8 mouse cellular contexts compared by ENCODE assay signal in genomic region chr10:128495270-128495669, GRCm38 (mm10). TPM values are rescaled to one million over a fixed set of nuclear protein-coding genes. Genes with fewer than 3 reads are reported as not detected.
DNase-seq lines count a peak whose midpoint lies in the region; ATAC-seq and TF ChIP-seq lines count a peak whose summit lies in the region.

No protein-coding gene starts in this region.

- peaks cover 20% of the 10 kb centered on the region for H3K36me3 ChIP-seq in heart, embryonic 14.5 days (ENCODE audit: control insufficient read depth, insufficient read depth, low read length)
- H3K36me3 ChIP-seq in CH12.LX (replicated peaks in 1 of 2; ENCODE audit: control insufficient read depth in 1 of 2, insufficient read depth in 1 of 2, low read length in 1 of 2) = peaks cover 21 to 25% of the 10 kb centered on the region in 2 experiments
- H3K36me3 ChIP-seq in forebrain, embryonic 13.5 days (ENCODE audit: poor library complexity, severe bottlenecking) = peaks cover 18% of the 10 kb centered on the region
- peaks cover 14% of the 10 kb centered on the region; the same call in 1 of the 2 replicates for H3K36me3 ChIP-seq in macrophage (ENCODE audit: inconsistent target)

- no peak for TF ChIP-seq POLR2A in CH12.LX (IDR thresholded peaks at IDR 0.05; ENCODE audit: low read depth, low read length)

- H3K4me1 ChIP-seq in heart, embryonic 14.5 days (ENCODE audit: control insufficient read depth in 2 of 2, insufficient read depth in 2 of 2, low read length in 2 of 2) = peaks cover 34 to 59% of the 10 kb centered on the region in 2 experiments
- peaks cover 12 to 43% of the 10 kb centered on the region in 2 experiments; a peak in 3 of 4 replicates for H3K4me1 ChIP-seq in CH12.LX (ENCODE audit: control insufficient read depth in 1 of 2, insufficient read depth in 2 of 2)
- peaks cover 41% of the 10 kb centered on the region for H3K4me1 ChIP-seq in forebrain, embryonic 13.5 days

- no peaks in the 10 kb centered on the region for H3K27me3 ChIP-seq in heart, embryonic 14.5 days (ENCODE audit: control insufficient read depth, insufficient read depth, low read length)
- H3K27me3 ChIP-seq in CH12.LX (replicated peaks) = no peaks in the 10 kb centered on the region
- H3K27me3 ChIP-seq in forebrain, embryonic 13.5 days = peaks cover 3% of the 10 kb centered on the region; the same call in 1 of the 2 replicates

- peak overlapping the region; percentile 71 to 84; a peak in 3 of 4 replicates for H3K4me3 ChIP-seq in heart, embryonic 14.5 days (ENCODE audit: control insufficient read depth in 1 of 2, insufficient read depth in 1 of 2, low read depth in 1 of 2, low read length in 2 of 2)
- peak overlapping the region; percentile 73 to 93 (median 76) for H3K4me3 ChIP-seq in CH12.LX (replicated peaks in 1 of 3; ENCODE audit: low read depth in 2 of 3, low read length in 2 of 3, poor library complexity in 1 of 3)
- H3K4me3 ChIP-seq in forebrain, embryonic 13.5 days = peak overlapping the region; percentile 73; the same call in 1 of the 2 replicates
- peak overlapping the region; percentile 97 for H3K4me3 ChIP-seq in macrophage (ENCODE audit: inconsistent target)

- peak overlapping the region; percentile 97 for H3K9ac ChIP-seq in heart, embryonic 14.5 days (ENCODE audit: low read length)
- peak overlapping the region; percentile 90 for H3K9ac ChIP-seq in CH12.LX (ENCODE audit: insufficient read depth, low read depth)
- no peak overlapping the region for H3K9ac ChIP-seq in forebrain, embryonic 13.5 days

- 67% methylated on average over 2 of the region's 2 CpGs for WGBS in heart, embryonic 14.5 days
- WGBS in forebrain, embryonic 13.5 days = 76% methylated on average over 2 of the region's 2 CpGs
- WGBS in macrophage (ENCODE audit: missing documents) = 38% methylated on average over 2 of the region's 2 CpGs

- H3K4me2 ChIP-seq in heart, embryonic 14.5 days (ENCODE audit: low read length) = peak overlapping the region; percentile 74
- peak overlapping the region; percentile 95 for H3K4me2 ChIP-seq in CH12.LX (ENCODE audit: insufficient read depth, low read depth, poor library complexity, severe bottlenecking)
- H3K4me2 ChIP-seq in forebrain, embryonic 13.5 days = peak overlapping the region; percentile 82

- ATAC-seq in heart, embryonic 14.5 days (ENCODE audit: insufficient number of reproducible peaks, insufficient read depth, low FRiP score, low read depth) = no peak
- no peak for ATAC-seq in forebrain, embryonic 13.5 days

- TF ChIP-seq EP300 in CH12.LX (IDR thresholded peaks at IDR 0.05; ENCODE audit: low read length) = no peak

- peak; percentile 19 to 24; a peak in 1 of 4 replicates for TF ChIP-seq CTCF in CH12.LX (conservative IDR thresholded peaks at IDR 0.05 in 1 of 2, IDR thresholded peaks at IDR 0.05 in 1 of 2; ENCODE audit: low read depth in 2 of 2, low read length in 2 of 2)

- H3K27ac ChIP-seq in heart, embryonic 14.5 days (replicated peaks in 1 of 2; ENCODE audit: control insufficient read depth in 1 of 2, insufficient read depth in 1 of 2, low read depth in 2 of 2, low read length in 2 of 2) = peak overlapping the region; percentile 88 to 98
- H3K27ac ChIP-seq in CH12.LX (ENCODE audit: insufficient read depth, low read depth) (peak overlapping the region; percentile 51; the same call in 1 of the 2 replicates), macrophage (0 out of 2 replicates have a peak overlapping the region, but pooled peaks have one; percentile 94)
- H3K27ac ChIP-seq in forebrain, embryonic 13.5 days = no peak overlapping the region

- intact Hi-C loops in heart, postnatal 10 days (cut with DNase I) = no loop called here

- DNase-seq in heart, postnatal 10 days = no peak
- peak; percentile 26 for DNase-seq in CH12.LX (ENCODE audit: extremely low read depth)
- no peak for DNase-seq in ovary, postnatal 36 days (ENCODE audit: low spot score)
- DNase-seq in frontal cortex, postnatal 14 days (ENCODE audit: low spot score in 2 of 2) = no peak
- DNase-seq in urinary bladder, postnatal 14 days (ENCODE audit: low spot score) = no peak

- H3K79me2 ChIP-seq in CH12.LX (replicated peaks; ENCODE audit: control insufficient read depth, extremely low read depth, insufficient read depth, poor library complexity, severe bottlenecking) (peaks cover 20% of the 10 kb centered on the region), macrophage (ENCODE audit: inconsistent target) (peaks cover 51% of the 10 kb centered on the region)

- dilution Hi-C loops in CH12.LX (cut with MboI; ENCODE audit: extremely low pct_ligation_motif_present, extremely low pct_unique_long_range_greater_than_20kb, low sequenced_read_pairs) = no loop called here

- TF ChIP-seq RAD21 in CH12.LX (IDR thresholded peaks at IDR 0.05; ENCODE audit: low read depth, low read length) = no peak

- no peaks in the 10 kb centered on the region for H3K9me3 ChIP-seq in heart, embryonic 14.5 days (ENCODE audit: control insufficient read depth, low read length)
- no peaks in the 10 kb centered on the region for H3K9me3 ChIP-seq in CH12.LX (replicated peaks; ENCODE audit: low read length)
- H3K9me3 ChIP-seq in forebrain, embryonic 13.5 days (replicated peaks) = no peaks in the 10 kb centered on the region

- in situ Hi-C loops in CH12.LX (cut with MboI; ENCODE audit: low pct_ligation_motif_present, low pct_unique_long_range_greater_than_20kb, low sequenced_read_pairs) = no loop called here

RNA-seq across cellular contexts. Expression of gene Myl6, which starts 1.3 kb away (rescaled TPM):
- 1,060 and 1,246 TPM in 2 replicates for polyA plus RNA-seq in heart, embryonic 14.5 days (2014; fragmentation: Nextera tagmentation; extraction: Ambion mirVana)
- total RNA-seq in heart, postnatal 10 days (2021) = 100 to 1,000 TPM; 500 to 506 TPM
- total RNA-seq in CH12.LX (2012; rRNA removed) (555 and 601 TPM in 2 replicates), CH12.LX (2014; rRNA removed) (560 and 610 TPM in 2 replicates)
- polyA plus RNA-seq in CH12.LX (2012; ENCODE audit: insufficient read length, low read depth) (366 and 413 TPM in 2 replicates), macrophage (2018) (1,390 to 2,190 TPM (median 1,921 TPM) in 3 replicates)
- 740 and 741 TPM in 2 replicates for polyA plus RNA-seq in forebrain, embryonic 13.5 days (2015; fragmentation: Nextera tagmentation; extraction: Ambion mirVana)
- 100 to 1,000 TPM; 104 to 402 (median 256) TPM for total RNA-seq in macrophage (2018; cell fraction: chromatin; rRNA removed)
- 1,000 to 10,000 TPM in 24 of 26 experiments, 100 to 1,000 TPM in 2; 852 to 1,734 (median 1,138) TPM for total RNA-seq in macrophage (2018; cell fraction: cytosol; rRNA removed)
- 100 to 1,000 TPM; 190 to 507 (median 328) TPM for total RNA-seq in macrophage (2018; cell fraction: nucleus; rRNA removed)

RNA-seq across cellular contexts. Expression of gene Myl6b, which starts 3.2 kb away (rescaled TPM):
- 5.0 and 5.5 TPM in 2 replicates for polyA plus RNA-seq in heart, embryonic 14.5 days (2014; fragmentation: Nextera tagmentation; extraction: Ambion mirVana)
- 1 to 10 TPM; 4.1 to 4.5 TPM for total RNA-seq in heart, postnatal 10 days (2021)
- total RNA-seq in CH12.LX (2012; rRNA removed) (2.5 and 2.6 TPM in 2 replicates), CH12.LX (2014; rRNA removed) (0.39 and 1.1 TPM in 2 replicates)
- polyA plus RNA-seq in CH12.LX (2012; ENCODE audit: insufficient read length, low read depth) (3.2 and 3.9 TPM in 2 replicates), macrophage (2018) (0.73 to 1.7 TPM (median 1.4 TPM) in 3 replicates)
- polyA plus RNA-seq in forebrain, embryonic 13.5 days (2015; fragmentation: Nextera tagmentation; extraction: Ambion mirVana) = 4.1 TPM in 2 replicates
- 1 to 10 TPM in 5 of 26 experiments, under 1 TPM in 5, not detected in 16; 0.68 to 4.6 (median 1.1) TPM for total RNA-seq in macrophage (2018; cell fraction: chromatin; rRNA removed)
- total RNA-seq in macrophage (2018; cell fraction: cytosol; rRNA removed) = 1 to 10 TPM; 1.9 to 3.5 (median 2.4) TPM
- total RNA-seq in macrophage (2018; cell fraction: nucleus; rRNA removed) = 1 to 10 TPM in 8 of 26 experiments, under 1 TPM in 9, not detected in 9; 0.59 to 2.2 (median 1.00) TPM

RNA-seq across cellular contexts. Expression of gene Esyt1, which starts 30.4 kb away (rescaled TPM):
- polyA plus RNA-seq in heart, embryonic 14.5 days (2014; fragmentation: Nextera tagmentation; extraction: Ambion mirVana) = 17.3 and 17.8 TPM in 2 replicates
- total RNA-seq in heart, postnatal 10 days (2021) = 10 to 100 TPM; 28.5 to 29.9 TPM
- total RNA-seq in CH12.LX (2012; rRNA removed) (43.2 and 48.0 TPM in 2 replicates), CH12.LX (2014; rRNA removed) (20.2 and 20.6 TPM in 2 replicates)
- polyA plus RNA-seq in CH12.LX (2012; ENCODE audit: insufficient read length, low read depth) (33.0 and 38.2 TPM in 2 replicates), macrophage (2018) (147 to 161 TPM (median 155 TPM) in 3 replicates)
- polyA plus RNA-seq in forebrain, embryonic 13.5 days (2015; fragmentation: Nextera tagmentation; extraction: Ambion mirVana) = 7.0 and 7.7 TPM in 2 replicates
- total RNA-seq in macrophage (2018; cell fraction: chromatin; rRNA removed) = 100 to 1,000 TPM in 18 of 26 experiments, 10 to 100 TPM in 8; 40.7 to 306 (median 194) TPM
- total RNA-seq in macrophage (2018; cell fraction: cytosol; rRNA removed) = 100 to 1,000 TPM; 134 to 249 (median 192) TPM
- 100 to 1,000 TPM; 133 to 347 (median 250) TPM for total RNA-seq in macrophage (2018; cell fraction: nucleus; rRNA removed)

RNA-seq across cellular contexts. Expression of gene Smarcc2, which starts 36.2 kb away (rescaled TPM):
- polyA plus RNA-seq in heart, embryonic 14.5 days (2014; fragmentation: Nextera tagmentation; extraction: Ambion mirVana) = 62.4 and 63.7 TPM in 2 replicates
- total RNA-seq in heart, postnatal 10 days (2021) = 10 to 100 TPM; 83.6 to 95.9 TPM
- total RNA-seq in CH12.LX (2012; rRNA removed) (20.2 and 24.8 TPM in 2 replicates), CH12.LX (2014; rRNA removed) (6.1 and 7.5 TPM in 2 replicates)
- polyA plus RNA-seq in CH12.LX (2012; ENCODE audit: insufficient read length, low read depth) (39.8 and 42.6 TPM in 2 replicates), macrophage (2018) (73.6 to 136 TPM (median 74.8 TPM) in 3 replicates)
- polyA plus RNA-seq in forebrain, embryonic 13.5 days (2015; fragmentation: Nextera tagmentation; extraction: Ambion mirVana) = 166 and 168 TPM in 2 replicates
- 100 to 1,000 TPM in 24 of 26 experiments, 10 to 100 TPM in 2; 82.9 to 296 (median 182) TPM for total RNA-seq in macrophage (2018; cell fraction: chromatin; rRNA removed)
- 100 to 1,000 TPM in 3 of 26 experiments, 10 to 100 TPM in 23; 72.8 to 108 (median 92.6) TPM for total RNA-seq in macrophage (2018; cell fraction: cytosol; rRNA removed)
- total RNA-seq in macrophage (2018; cell fraction: nucleus; rRNA removed) = 100 to 1,000 TPM in 12 of 26 experiments, 10 to 100 TPM in 14; 54.6 to 141 (median 98.1) TPM

RNA-seq across cellular contexts. Expression of gene Zc3h10, which starts 52.3 kb away (rescaled TPM):
- polyA plus RNA-seq in heart, embryonic 14.5 days (2014; fragmentation: Nextera tagmentation; extraction: Ambion mirVana) = 7.3 and 8.2 TPM in 2 replicates
- total RNA-seq in heart, postnatal 10 days (2021) = 10 to 100 TPM in 1 of 2 experiments, 1 to 10 TPM in 1; 9.8 to 10.1 TPM
- 19.9 and 20.9 TPM in 2 replicates for total RNA-seq in CH12.LX (2012; rRNA removed)
- total RNA-seq in CH12.LX (2014; rRNA removed) = 16.2 TPM in 2 replicates
- 14.4 and 14.6 TPM in 2 replicates for polyA plus RNA-seq in CH12.LX (2012; ENCODE audit: insufficient read length, low read depth)
- polyA plus RNA-seq in forebrain, embryonic 13.5 days (2015; fragmentation: Nextera tagmentation; extraction: Ambion mirVana) = 18.3 and 19.4 TPM in 2 replicates
- total RNA-seq in macrophage (2018; cell fraction: chromatin; rRNA removed) = 10 to 100 TPM in 13 of 26 experiments, 1 to 10 TPM in 13; 4.7 to 15.2 (median 10.2) TPM
- total RNA-seq in macrophage (2018; cell fraction: cytosol; rRNA removed) = 10 to 100 TPM in 8 of 26 experiments, 1 to 10 TPM in 18; 6.1 to 12.6 (median 8.9) TPM
- total RNA-seq in macrophage (2018; cell fraction: nucleus; rRNA removed) = 10 to 100 TPM in 21 of 26 experiments, 1 to 10 TPM in 5; 7.0 to 15.7 (median 11.5) TPM
- 6.7 to 13.0 TPM (median 9.6 TPM) in 3 replicates for polyA plus RNA-seq in macrophage (2018)
